Mouse (Mus musculus) layer of hippocampus, postnatal 10 days (tissue): Measurements from ENCODE around the gene Kif13a. TPM values are rescaled to one million over a fixed set of nuclear protein-coding genes. Genes with fewer than 3 reads are reported as not detected.

Experiments
- DNase-seq, 2 experiments: peaks; one replicate each; pipeline ENCODE4 v3.0.0; 2021; ENCODE audit warnings: low spot score in 2 of 2
- total RNA-seq, 2 experiments: library from RNA; stranded (reverse); gene quantifications; 2 replicates each; pipeline ENCODE4 v1.2.3; 2021

Gene Kif13a
- total RNA-seq, 2 experiments from 2014 or later, result 29.7 to 30.8 TPM

GRCm38 (mm10) chr13:46925671-46926070 lies 4.0 kb downstream of the Kif13a start:
- DNase-seq, result no peak

GRCm38 (mm10) chr13:46921559-46921958 lies 8.1 kb downstream of the Kif13a start:
- DNase-seq, result no peak

GRCm38 (mm10) chr13:46919797-46920196 lies 9.9 kb downstream of the Kif13a start:
- DNase-seq, result no peak

GRCm38 (mm10) chr13:46918509-46918908 lies 11.2 kb downstream of the Kif13a start:
- DNase-seq, result no peak

GRCm38 (mm10) chr13:46911960-46912359 lies 17.7 kb downstream of the Kif13a start:
- DNase-seq, result no peak

- no peak for DNase-seq
Observed at GRCm38 (mm10) chr13:46911018-46911419, 18.6 kb downstream of the Kif13a start.

- DNase-seq, result no peak
Observed at GRCm38 (mm10) chr13:46909946-46910345, 19.7 kb downstream of the Kif13a start.

- no peak for DNase-seq
Observed at GRCm38 (mm10) chr13:46909005-46909565, 20.6 kb downstream of the Kif13a start.

GRCm38 (mm10) chr13:46908387-46908786 lies 21.3 kb downstream of the Kif13a start:
- DNase-seq, result no peak

GRCm38 (mm10) chr13:46907861-46908260 lies 21.8 kb downstream of the Kif13a start:
- no peak for DNase-seq

GRCm38 (mm10) chr13:46907115-46907514 lies 22.6 kb downstream of the Kif13a start:
- DNase-seq, result no peak

GRCm38 (mm10) chr13:46905971-46906370 lies 23.7 kb downstream of the Kif13a start:
- DNase-seq, result no peak

- DNase-seq, result no peak
Observed at GRCm38 (mm10) chr13:46904982-46905621, 24.6 kb downstream of the Kif13a start.

- no peak for DNase-seq
Observed at GRCm38 (mm10) chr13:46902568-46903255, 27.0 kb downstream of the Kif13a start.

GRCm38 (mm10) chr13:46900870-46901555 lies 28.7 kb downstream of the Kif13a start:
- DNase-seq, result no peak

- DNase-seq, result no peak
Observed at GRCm38 (mm10) chr13:46898837-46899236, 30.8 kb downstream of the Kif13a start.

GRCm38 (mm10) chr13:46898411-46898810 lies 31.3 kb downstream of the Kif13a start:
- no peak for DNase-seq

GRCm38 (mm10) chr13:46892380-46892779 lies 37.3 kb downstream of the Kif13a start:
- DNase-seq, result no peak

- peak; percentile 31 to 54 for DNase-seq
Observed at GRCm38 (mm10) chr13:46888150-46888683, 41.5 kb downstream of the Kif13a start.

GRCm38 (mm10) chr13:46886497-46887261 lies 43.0 kb downstream of the Kif13a start:
- DNase-seq, result no peak

- no peak for DNase-seq
Observed at GRCm38 (mm10) chr13:46885759-46886060, 44.0 kb downstream of the Kif13a start.
